ENCODE assay signal across 14 mouse cellular contexts in genomic region chrX:164440140-164440539, GRCm38 (mm10). TPM values are rescaled to one million over a fixed set of nuclear protein-coding genes. Genes with fewer than 3 reads are reported as not detected.
DNase-seq lines count a peak whose midpoint lies in the region; ATAC-seq and TF ChIP-seq lines count a peak whose summit lies in the region.
"Had no signal": no experiment of that assay in that cellular context is flagged by ENCODE, and none has a peak within 500 bp of the region (broad histone marks: within the 10 kb centered on the region; RNA-seq: fewer than 3 reads in every experiment).

No protein-coding gene starts in this region.

- no peaks in the 10 kb centered on the region for H3K9me3 ChIP-seq in heart, embryonic 10.5 days

- H3K4me1 ChIP-seq in heart, embryonic 10.5 days = no peaks in the 10 kb centered on the region
- no peaks in the 10 kb centered on the region; the same call in 1 of the 2 replicates for H3K4me1 ChIP-seq in heart, adult 2 months (ENCODE audit: control insufficient read depth, insufficient read depth, low read length)

- TF ChIP-seq POLR2A in heart, adult 2 months (IDR thresholded peaks at IDR 0.05; ENCODE audit: insufficient read depth, low read depth, low read length) = 0 out of 2 replicates have a peak, but pooled peaks have one; percentile 27

- intact Hi-C loops in heart, adult 2 months (cut with DNase I) = no loop called here
- intact Hi-C loops in left cerebral cortex, adult 2 months (cut with DNase I) = no loop called here

- TF ChIP-seq CTCF in heart, adult 2 months (IDR thresholded peaks at IDR 0.05) = no peak
- no peak for TF ChIP-seq CTCF in left cerebral cortex, adult 2 months (IDR thresholded peaks at IDR 0.05)

- no peak overlapping the region for H3K9ac ChIP-seq in heart, adult 2 months (ENCODE audit: low read depth, low read length)
- H3K9ac ChIP-seq: forebrain, postnatal 0 days; liver, postnatal 0 days had no signal

- 64% methylated on average over 2 of the region's 2 CpGs for WGBS in heart, embryonic 10.5 days
- WGBS in heart, adult 2 months = 34% methylated on average over 2 of the region's 2 CpGs

- no peak for TF ChIP-seq EP300 in heart, adult 2 months (IDR thresholded peaks at IDR 0.05; ENCODE audit: insufficient read depth, low read depth, low read length)

- H3K27me3 ChIP-seq in heart, embryonic 10.5 days (ENCODE audit: insufficient read depth, poor library complexity, severe bottlenecking) = peaks cover 6% of the 10 kb centered on the region; the same call in 1 of the 2 replicates
- H3K27me3 ChIP-seq in heart, adult 2 months (ENCODE audit: control insufficient read depth, insufficient read depth, low read length) = no peaks in the 10 kb centered on the region

- peak; percentile 90 for DNase-seq in heart, adult 11 months
- DNase-seq in heart, embryonic 10.5 days (ENCODE audit: low spot score) = no peak
- DNase-seq in heart, adult 2 months = peak; percentile 35 to 57
- DNase-seq in kidney, adult 8-10 months = peak; percentile 89 to 94
- DNase-seq in lung, postnatal 25 days (ENCODE audit: low spot score) = peak; percentile 58
- no peak for DNase-seq in left cerebral cortex, adult 2 months (ENCODE audit: extremely low spot score in 1 of 2, low spot score in 2 of 2)
- DNase-seq in yolk sac, embryonic 10.5 days (ENCODE audit: low spot score) = no peak
- DNase-seq: B cell, adult 2 months; forebrain, postnatal 0 days; liver, postnatal 0 days had no signal

- H3K36me3 ChIP-seq in heart, embryonic 10.5 days = no peaks in the 10 kb centered on the region
- H3K36me3 ChIP-seq in heart, adult 2 months (ENCODE audit: control insufficient read depth, insufficient read depth, low read length) = no peaks in the 10 kb centered on the region

- no peaks in the 10 kb centered on the region for H3K79me2 ChIP-seq in heart, adult 2 months (replicated peaks; ENCODE audit: control insufficient read depth, insufficient read depth, low read length)

- no peak overlapping the region for H3K27ac ChIP-seq in heart, embryonic 10.5 days
- H3K27ac ChIP-seq in heart, adult 2 months = peak overlapping the region; percentile 84
- no peak overlapping the region for H3K27ac ChIP-seq in left cerebral cortex, adult 2 months
- H3K27ac ChIP-seq: hindbrain, postnatal 0 days had no signal

- H3K4me3 ChIP-seq in heart, embryonic 10.5 days = no peak overlapping the region
- no peak overlapping the region for H3K4me3 ChIP-seq in heart, adult 2 months
- no peak overlapping the region for H3K4me3 ChIP-seq in left cerebral cortex, adult 2 months

- no peak for ATAC-seq in CD4-positive, CD25-positive, alpha-beta regulatory T cell, adult 4 months
- ATAC-seq: forebrain, postnatal 0 days; hindbrain, postnatal 0 days; liver, postnatal 0 days; Patski had no signal

RNA-seq across cellular contexts. Expression of gene Asb11, which starts 3.3 kb away (rescaled TPM):
- 0.13 and 0.62 TPM in 2 replicates for polyA plus RNA-seq in heart, embryonic 10.5 days (2016; fragmentation: Nextera tagmentation; extraction: Ambion mirVana)
- total RNA-seq in heart, adult 2 months (2021) = 100 to 1,000 TPM; 120 to 232 TPM
- 86.4 and 166 TPM in 2 replicates for polyA plus RNA-seq in heart, adult 2 months (2012; rRNA removed)
- total RNA-seq in left cerebral cortex, adult 2 months (2021) = 1 to 10 TPM; 3.9 to 7.0 TPM
- polyA plus RNA-seq in CD4-positive, CD25-positive, alpha-beta regulatory T cell, adult 4 months (2017; shearing (Covaris generic)) = not detected
- total RNA-seq: forebrain, postnatal 0 days; hindbrain, postnatal 0 days had no signal
- polyA plus RNA-seq: hindbrain, postnatal 0 days; Patski; stomach, embryonic 14.5 days had no signal

RNA-seq across cellular contexts. Expression of gene Piga, which starts 20.6 kb away (rescaled TPM):
- 12.4 and 13.2 TPM in 2 replicates for polyA plus RNA-seq in heart, embryonic 10.5 days (2016; fragmentation: Nextera tagmentation; extraction: Ambion mirVana)
- 1 to 10 TPM; 1.5 to 2.4 TPM for total RNA-seq in heart, adult 2 months (2021)
- polyA plus RNA-seq in heart, adult 2 months (2012; rRNA removed) = 1.0 and 2.1 TPM in 2 replicates
- total RNA-seq in left cerebral cortex, adult 2 months (2021) = 1 to 10 TPM; 5.3 to 5.5 TPM
- 1 to 10 TPM; 7.7 to 8.3 TPM for polyA plus RNA-seq in CD4-positive, CD25-positive, alpha-beta regulatory T cell, adult 4 months (2017; shearing (Covaris generic))

Comparison
In these comparisons a context has a peak if more than half of its experiments do, and no peak if none do; other contexts are left out.
1. DNase-seq: peak in heart, adult 11 months (single experiment), heart, adult 2 months (2 of 2), kidney, adult 8-10 months (2 of 2) and lung, postnatal 25 days (single experiment); none in heart, embryonic 10.5 days (single experiment), left cerebral cortex, adult 2 months (0 of 2) and yolk sac, embryonic 10.5 days (single experiment).
2. RNA of gene Asb11, which starts 3.3 kb away (polyA plus RNA-seq): 86.4 to 166 TPM in heart, adult 2 months; 0.13 to 0.62 TPM in heart, embryonic 10.5 days and not detected in CD4-positive, CD25-positive, alpha-beta regulatory T cell, adult 4 months; every median in the first group is over 10 times any median in the second.